In the genomic region with DNA sequence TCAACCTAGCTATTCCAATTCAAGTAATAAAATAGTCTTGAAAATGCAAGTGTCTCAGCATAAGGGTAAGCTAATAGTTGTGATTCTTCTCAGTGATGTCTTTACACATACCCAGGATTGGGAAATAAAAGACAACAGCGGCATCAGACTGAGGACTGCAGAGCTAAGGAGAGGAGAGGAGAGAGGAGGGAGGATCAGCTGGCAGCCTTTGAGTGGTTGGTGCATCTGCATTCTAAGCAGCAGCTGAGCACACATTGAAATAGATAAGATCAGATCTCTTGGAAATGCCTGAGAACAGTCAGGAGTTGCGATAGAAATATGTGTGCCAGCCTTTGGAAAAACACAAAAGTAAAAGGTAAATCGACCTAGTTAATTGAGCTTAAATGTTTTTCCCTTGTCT, we compare ENCODE assay signal across 25 mouse cellular contexts.
A peak's percentile ranks its signal among the peaks of the same experiment; 100 is the strongest.
DNase-seq lines count a peak whose midpoint lies in the region; ATAC-seq and TF ChIP-seq lines count a peak whose summit lies in the region.
"Had no signal": no experiment of that assay in that cellular context is flagged by ENCODE, and none has a peak within 500 bp of the region (broad histone marks: within the 10 kb centered on the region; RNA-seq: fewer than 3 reads in every experiment).

No protein-coding gene starts in this region.

- DNase-seq in forebrain, postnatal 0 days: peak; percentile 29
- no peak for DNase-seq in forebrain, embryonic 10.5 days (ENCODE audit: extremely low spot score, low spot score)
- no peak for DNase-seq in midbrain, embryonic 11.5 days (ENCODE audit: low spot score, missing footprints)
- no peak for DNase-seq in midbrain, embryonic 10.5 days (ENCODE audit: low spot score)
- DNase-seq in MN1 (ENCODE audit: low spot score): peak; percentile 25
- DNase-seq in midbrain, embryonic 14.5 days: peak; percentile 53
- no peak for DNase-seq in kidney, postnatal 4 days
- no peak for DNase-seq in gastrocnemius, postnatal 4 days (ENCODE audit: low spot score in 2 of 2)
- DNase-seq: adrenal gland, postnatal 36 days; cerebellum, adult 9-10 months; cerebellum, postnatal 36 days; heart, postnatal 10 days; kidney, adult 18-20 months; kidney, postnatal 36 days; retina, postnatal 1 day; thymus, postnatal 4 days had no signal

- 64% methylated on average over 3 of the region's 3 CpGs for WGBS in forebrain, postnatal 0 days
- 84% methylated on average over 3 of the region's 3 CpGs for WGBS in forebrain, embryonic 10.5 days
- 65% methylated on average over 3 of the region's 3 CpGs for WGBS in midbrain, embryonic 11.5 days
- WGBS in midbrain, embryonic 10.5 days: 78% methylated on average over 3 of the region's 3 CpGs
- WGBS in midbrain, embryonic 14.5 days: 63% methylated on average over 3 of the region's 3 CpGs

- no peaks in the 10 kb centered on the region for H3K9me3 ChIP-seq in forebrain, postnatal 0 days (ENCODE audit: low read length)
- H3K9me3 ChIP-seq in forebrain, embryonic 10.5 days: no peaks in the 10 kb centered on the region
- no peaks in the 10 kb centered on the region for H3K9me3 ChIP-seq in midbrain, embryonic 11.5 days (ENCODE audit: control insufficient read depth, low read length)
- H3K9me3 ChIP-seq in midbrain, embryonic 10.5 days (replicated peaks): no peaks in the 10 kb centered on the region
- H3K9me3 ChIP-seq in midbrain, embryonic 14.5 days (ENCODE audit: control insufficient read depth, low read length): no peaks in the 10 kb centered on the region
- H3K9me3 ChIP-seq: heart, embryonic 13.5 days; limb, embryonic 13.5 days; lung, embryonic 15.5 days; midbrain, embryonic 12.5 days; neural tube, embryonic 13.5 days had no signal

- H3K27ac ChIP-seq in forebrain, postnatal 0 days (ENCODE audit: low read depth, low read length): no peak overlapping the region
- H3K27ac ChIP-seq in forebrain, embryonic 10.5 days: no peak overlapping the region
- no peak overlapping the region for H3K27ac ChIP-seq in midbrain, embryonic 11.5 days (ENCODE audit: low read depth, low read length)
- no peak overlapping the region for H3K27ac ChIP-seq in midbrain, embryonic 10.5 days (replicated peaks)
- H3K27ac ChIP-seq in midbrain, embryonic 14.5 days (replicated peaks; ENCODE audit: low read depth, low read length): no peak overlapping the region
- H3K27ac ChIP-seq: heart, embryonic 13.5 days; left cerebral cortex, adult 2 months; limb, embryonic 13.5 days; lung, embryonic 15.5 days; midbrain, embryonic 12.5 days; neural tube, embryonic 13.5 days had no signal

- no peaks in the 10 kb centered on the region for H3K36me3 ChIP-seq in forebrain, postnatal 0 days (ENCODE audit: insufficient read depth)
- H3K36me3 ChIP-seq in forebrain, embryonic 10.5 days (replicated peaks): no peaks in the 10 kb centered on the region
- no peaks in the 10 kb centered on the region for H3K36me3 ChIP-seq in midbrain, embryonic 11.5 days (ENCODE audit: control insufficient read depth, insufficient read depth, low read length)
- H3K36me3 ChIP-seq in midbrain, embryonic 10.5 days: no peaks in the 10 kb centered on the region
- H3K36me3 ChIP-seq in midbrain, embryonic 14.5 days (ENCODE audit: control insufficient read depth, insufficient read depth, low read length): no peaks in the 10 kb centered on the region
- H3K36me3 ChIP-seq: heart, embryonic 13.5 days; limb, embryonic 13.5 days; lung, embryonic 15.5 days; midbrain, embryonic 12.5 days; neural tube, embryonic 13.5 days had no signal

- peak; percentile 51 for ATAC-seq in forebrain, postnatal 0 days
- peak; percentile 75; the same call in 1 of the 2 replicates for ATAC-seq in midbrain, embryonic 11.5 days (ENCODE audit: low FRiP score)
- ATAC-seq in midbrain, embryonic 14.5 days (ENCODE audit: low FRiP score, low TSS enrichment): no peak
- ATAC-seq: CD4-positive, CD25-positive, alpha-beta regulatory T cell, adult 4 months; hindbrain, embryonic 16.5 days had no signal

- no peak overlapping the region for H3K4me2 ChIP-seq in forebrain, postnatal 0 days (ENCODE audit: low read depth)
- no peak overlapping the region for H3K4me2 ChIP-seq in midbrain, embryonic 11.5 days
- no peak overlapping the region for H3K4me2 ChIP-seq in midbrain, embryonic 14.5 days (ENCODE audit: low read length)
- H3K4me2 ChIP-seq: heart, embryonic 13.5 days; limb, embryonic 13.5 days; liver, embryonic 11.5 days; lung, embryonic 15.5 days; midbrain, embryonic 12.5 days; neural tube, embryonic 13.5 days had no signal

- no peaks in the 10 kb centered on the region for H3K27me3 ChIP-seq in forebrain, postnatal 0 days (ENCODE audit: insufficient read depth, low read length)
- no peaks in the 10 kb centered on the region for H3K27me3 ChIP-seq in forebrain, embryonic 10.5 days (ENCODE audit: poor library complexity, severe bottlenecking)
- H3K27me3 ChIP-seq in midbrain, embryonic 11.5 days (ENCODE audit: control insufficient read depth, insufficient read depth, low read length): no peaks in the 10 kb centered on the region
- H3K27me3 ChIP-seq in midbrain, embryonic 10.5 days (ENCODE audit: low read depth, poor library complexity, severe bottlenecking): no peaks in the 10 kb centered on the region
- no peaks in the 10 kb centered on the region for H3K27me3 ChIP-seq in midbrain, embryonic 14.5 days (ENCODE audit: control insufficient read depth, insufficient read depth, low read length)
- H3K27me3 ChIP-seq: heart, embryonic 13.5 days; limb, embryonic 13.5 days; lung, embryonic 15.5 days; midbrain, embryonic 12.5 days; neural tube, embryonic 13.5 days had no signal

- H3K9ac ChIP-seq in forebrain, postnatal 0 days: no peak overlapping the region
- H3K9ac ChIP-seq in midbrain, embryonic 11.5 days (ENCODE audit: low read length): no peak overlapping the region
- H3K9ac ChIP-seq in midbrain, embryonic 14.5 days (replicated peaks; ENCODE audit: low read length): no peak overlapping the region
- H3K9ac ChIP-seq: heart, embryonic 13.5 days; limb, embryonic 13.5 days; lung, embryonic 15.5 days; midbrain, embryonic 12.5 days; neural tube, embryonic 13.5 days had no signal

- TF ChIP-seq CTCF in forebrain, postnatal 0 days (IDR thresholded peaks at IDR 0.05; ENCODE audit: low read depth): no peak

- no peaks in the 10 kb centered on the region for H3K4me1 ChIP-seq in forebrain, postnatal 0 days (ENCODE audit: insufficient read depth)
- H3K4me1 ChIP-seq in forebrain, embryonic 10.5 days: peaks cover 17% of the 10 kb centered on the region; the same call in 1 of the 2 replicates
- H3K4me1 ChIP-seq in midbrain, embryonic 11.5 days (ENCODE audit: control insufficient read depth, insufficient read depth, low read length): no peaks in the 10 kb centered on the region
- peaks cover 24% of the 10 kb centered on the region for H3K4me1 ChIP-seq in midbrain, embryonic 10.5 days
- no peaks in the 10 kb centered on the region for H3K4me1 ChIP-seq in midbrain, embryonic 14.5 days (ENCODE audit: control insufficient read depth, insufficient read depth, low read length)
- H3K4me1 ChIP-seq: neural tube, embryonic 13.5 days had no signal

- no peak overlapping the region for H3K4me3 ChIP-seq in forebrain, postnatal 0 days (ENCODE audit: low read depth, low read length)
- H3K4me3 ChIP-seq in forebrain, embryonic 10.5 days: no peak overlapping the region
- H3K4me3 ChIP-seq in midbrain, embryonic 11.5 days (ENCODE audit: low read depth, low read length): no peak overlapping the region
- no peak overlapping the region for H3K4me3 ChIP-seq in midbrain, embryonic 10.5 days
- H3K4me3 ChIP-seq in midbrain, embryonic 14.5 days (replicated peaks; ENCODE audit: low read depth, low read length): no peak overlapping the region
- H3K4me3 ChIP-seq: heart, embryonic 13.5 days; left cerebral cortex, adult 2 months; limb, embryonic 13.5 days; lung, embryonic 15.5 days; midbrain, embryonic 12.5 days; neural tube, embryonic 13.5 days had no signal

Comparison
In these comparisons a context has a peak if more than half of its experiments do, and no peak if none do; other contexts are left out.
1. DNase-seq: peak in forebrain, postnatal 0 days (single experiment), MN1 (single experiment) and midbrain, embryonic 14.5 days (single experiment); none in forebrain, embryonic 10.5 days (single experiment), midbrain, embryonic 11.5 days (single experiment), midbrain, embryonic 10.5 days (single experiment), kidney, postnatal 4 days (0 of 2) and gastrocnemius, postnatal 4 days (0 of 2).